Mouse (Mus musculus) embryonic facial prominence, embryonic 11.5 days (tissue): Measurements from ENCODE around the gene Nt5dc1. TPM values are rescaled to one million over a fixed set of nuclear protein-coding genes. Genes with fewer than 3 reads are reported as not detected.

Experiments used
- ATAC-seq: fragments of 200-750 bp; cut with Nextera tagmentation; replicated peaks from 2 replicates; pipeline ENCODE4 v1.8.0; 2017; ENCODE audit warnings: low read depth; ENCODE audit not compliant: insufficient number of reproducible peaks, low FRiP score, low TSS enrichment
- DNase-seq: peaks from one replicate; pipeline ENCODE4 v3.0.0-alpha.2; 2015; ENCODE audit warnings: low spot score
- H3K27ac ChIP-seq: fragments of 300-500 bp; sonication (generic); replicated peaks from 2 replicates; pipeline ENCODE4 v1.5.1; 2014; ENCODE audit warnings: mild to moderate bottlenecking, low read depth, low read length, control low read depth
- H3K27me3 ChIP-seq: fragments of 300-500 bp; sonication (generic); 2 replicates; pipeline ENCODE4 v1.6.1; 2014; ENCODE audit warnings: mild to moderate bottlenecking, low read length, moderate library complexity, mixed read lengths; ENCODE audit not compliant: control insufficient read depth, insufficient read depth
- H3K36me3 ChIP-seq: fragments of 300-500 bp; sonication (generic); replicated peaks from 2 replicates; pipeline ENCODE4 v1.6.1; 2014; ENCODE audit warnings: low read depth, mild to moderate bottlenecking, low read length, moderate library complexity, mixed read lengths; ENCODE audit not compliant: control insufficient read depth, insufficient read depth
- H3K4me1 ChIP-seq: fragments of 300-500 bp; sonication (generic); 2 replicates; pipeline ENCODE4 v1.6.1; 2014; ENCODE audit warnings: low read length, mixed read lengths; ENCODE audit not compliant: control insufficient read depth, insufficient read depth
- H3K4me2 ChIP-seq: fragments of 300-500 bp; sonication (generic); 2 replicates; pipeline ENCODE4 v1.6.1; 2014; ENCODE audit warnings: low read depth, mild to moderate bottlenecking, control low read depth, low read length, moderate library complexity
- H3K4me3 ChIP-seq: fragments of 300-500 bp; sonication (generic); 2 replicates; pipeline ENCODE4 v1.5.1; 2014; ENCODE audit warnings: low read depth, low read length, control low read depth
- H3K9ac ChIP-seq: fragments of 300-500 bp; sonication (generic); replicated peaks from 2 replicates; pipeline ENCODE4 v1.6.1; 2014; ENCODE audit warnings: mild to moderate bottlenecking, control low read depth, low read length
- H3K9me3 ChIP-seq: fragments of 300-500 bp; sonication (generic); replicated peaks from 2 replicates; pipeline ENCODE4 v1.6.1; 2016; ENCODE audit warnings: mild to moderate bottlenecking, low read length, inconsistent platforms, mixed read lengths; ENCODE audit not compliant: control insufficient read depth
- WGBS: fragments of 180-500 bp; shearing (Covaris S2); extraction: QIAGEN DNeasy Blood & Tissue Kit; methylation state at CpG from one replicate; pipeline ENCODE4 v1.1.7; 2014; 5-methylcytosine and 5-hydroxymethylcytosine counted together
- polyA plus RNA-seq: library from polyadenylated mRNA; unstranded; fragments of >200 nt; fragmentation: Nextera tagmentation; extraction: Ambion mirVana; gene quantifications from 2 replicates; pipeline ENCODE4 v1.2.1, GENCODE M21; 2014

Gene Nt5dc1
- polyA plus RNA-seq, 1 experiment from 2014 or later, result 7.6 TPM

GRCm38 (mm10) chr10:34282420-34283238 lies 135.7 kb downstream of the Nt5dc1 start:
- peak; percentile 39 for DNase-seq
- peak; percentile 19 for ATAC-seq

GRCm38 (mm10) chr10:34281962-34282388 lies 136.4 kb downstream of the Nt5dc1 start, which contains the start of gene Tspyl1:
Gene Tspyl1 (plus strand): TSS chr10:34282190.
- peak within 1 kb of the TSS; percentile 69 for H3K4me2 ChIP-seq
- no peaks in the 10 kb centered on the region for H3K27me3 ChIP-seq
- peak within 1 kb of the TSS; percentile 98 for H3K4me3 ChIP-seq
- DNase-seq, result peak; percentile 98
- H3K36me3 ChIP-seq, result no peaks in the 10 kb centered on the region
- under 1% methylated on average over 38 of the region's 38 CpGs for WGBS
- H3K9ac ChIP-seq, result peak within 1 kb of the TSS; percentile 92
- no peaks in the 10 kb centered on the region for H3K9me3 ChIP-seq
- H3K4me1 ChIP-seq, result no peaks in the 10 kb centered on the region; the same call in 1 of the 2 replicates
- ATAC-seq, result peak; percentile 97
- peak within 1 kb of the TSS; percentile 47; the same call in 1 of the 2 replicates for H3K27ac ChIP-seq

More at GRCm38 (mm10) chr10:34282420-34283238, 135.7 kb downstream of the Nt5dc1 start:
- Histone ChIP-seq H3K9me3 (no peaks in the 10 kb centered on the region), H3K4me2 (peak overlapping the region; percentile 69), H3K27me3 (no peaks in the 10 kb centered on the region), H3K9ac (peak overlapping the region; percentile 92), H3K36me3 (no peaks in the 10 kb centered on the region; the same call in 1 of the 2 replicates), H3K4me1 (no peaks in the 10 kb centered on the region; the same call in 1 of the 2 replicates), H3K27ac (peak overlapping the region; percentile 47; the same call in 1 of the 2 replicates), H3K4me3 (peak overlapping the region; percentile 98)
- WGBS, result 3% methylated on average over 47 of the region's 47 CpGs

GRCm38 (mm10) chr10:34281211-34281961 lies 137.0 kb downstream of the Nt5dc1 start:
- Histone ChIP-seq H3K4me3 (peak overlapping the region; percentile 98), H3K9ac (peak overlapping the region; percentile 63), H3K36me3 (no peaks in the 10 kb centered on the region), H3K4me1 (no peaks in the 10 kb centered on the region; the same call in 1 of the 2 replicates), H3K4me2 (peak overlapping the region; percentile 57), H3K27me3 (no peaks in the 10 kb centered on the region), H3K27ac (no peak overlapping the region), H3K9me3 (no peaks in the 10 kb centered on the region)
- WGBS, result 20% methylated on average over 14 of the region's 14 CpGs
- DNase-seq (peak; percentile 27), ATAC-seq (peak; percentile 50)

- no peak for ATAC-seq
- H3K4me1 ChIP-seq, result no peaks in the 10 kb centered on the region; the same call in 1 of the 2 replicates
- no peaks in the 10 kb centered on the region for H3K36me3 ChIP-seq
- H3K27ac ChIP-seq, result no peak overlapping the region
- H3K4me2 ChIP-seq, result no peak overlapping the region
- no peaks in the 10 kb centered on the region for H3K9me3 ChIP-seq
- H3K4me3 ChIP-seq, result no peak overlapping the region
- H3K9ac ChIP-seq, result no peak overlapping the region
- 29% methylated on average over 13 of the region's 13 CpGs for WGBS
- no peaks in the 10 kb centered on the region for H3K27me3 ChIP-seq
- DNase-seq, result peak; percentile 86
Measured at GRCm38 (mm10) chr10:34280591-34281175, 137.7 kb downstream of the Nt5dc1 start.

- no peak overlapping the region for H3K27ac ChIP-seq
- DNase-seq, result no peak
- no peak for ATAC-seq
- no peak overlapping the region for H3K4me3 ChIP-seq
- no peaks in the 10 kb centered on the region for H3K4me1 ChIP-seq
- no peaks in the 10 kb centered on the region for H3K9me3 ChIP-seq
- H3K9ac ChIP-seq, result no peak overlapping the region
- H3K36me3 ChIP-seq, result no peaks in the 10 kb centered on the region
- 58% methylated on average over 7 of the region's 7 CpGs for WGBS
- H3K4me2 ChIP-seq, result no peak overlapping the region
- no peaks in the 10 kb centered on the region for H3K27me3 ChIP-seq
Measured at GRCm38 (mm10) chr10:34271681-34272080, 146.7 kb downstream of the Nt5dc1 start.

GRCm38 (mm10) chr10:34267312-34268070 lies 150.9 kb downstream of the Nt5dc1 start:
- no peak overlapping the region for H3K4me3 ChIP-seq
- H3K4me2 ChIP-seq, result no peak overlapping the region
- DNase-seq (no peak), ATAC-seq (no peak)
- 74% methylated on average over 5 of the region's 5 CpGs for WGBS
- no peaks in the 10 kb centered on the region for H3K9me3 ChIP-seq
- H3K27me3 ChIP-seq, result no peaks in the 10 kb centered on the region
- no peak overlapping the region for H3K27ac ChIP-seq
- no peaks in the 10 kb centered on the region for H3K4me1 ChIP-seq
- no peaks in the 10 kb centered on the region for H3K36me3 ChIP-seq
- H3K9ac ChIP-seq, result no peak overlapping the region

GRCm38 (mm10) chr10:34265106-34265505 lies 153.2 kb downstream of the Nt5dc1 start:
- Histone ChIP-seq H3K27me3 (no peaks in the 10 kb centered on the region), H3K4me3 (no peak overlapping the region), H3K27ac (no peak overlapping the region), H3K4me1 (no peaks in the 10 kb centered on the region), H3K4me2 (no peak overlapping the region), H3K36me3 (no peaks in the 10 kb centered on the region), H3K9ac (no peak overlapping the region), H3K9me3 (no peaks in the 10 kb centered on the region)
- WGBS, result 82% methylated on average over 4 of the region's 4 CpGs
- no peak for ATAC-seq
- DNase-seq, result no peak
